ENCODE assay signal across 1 mouse cellular context in the genomic region with DNA sequence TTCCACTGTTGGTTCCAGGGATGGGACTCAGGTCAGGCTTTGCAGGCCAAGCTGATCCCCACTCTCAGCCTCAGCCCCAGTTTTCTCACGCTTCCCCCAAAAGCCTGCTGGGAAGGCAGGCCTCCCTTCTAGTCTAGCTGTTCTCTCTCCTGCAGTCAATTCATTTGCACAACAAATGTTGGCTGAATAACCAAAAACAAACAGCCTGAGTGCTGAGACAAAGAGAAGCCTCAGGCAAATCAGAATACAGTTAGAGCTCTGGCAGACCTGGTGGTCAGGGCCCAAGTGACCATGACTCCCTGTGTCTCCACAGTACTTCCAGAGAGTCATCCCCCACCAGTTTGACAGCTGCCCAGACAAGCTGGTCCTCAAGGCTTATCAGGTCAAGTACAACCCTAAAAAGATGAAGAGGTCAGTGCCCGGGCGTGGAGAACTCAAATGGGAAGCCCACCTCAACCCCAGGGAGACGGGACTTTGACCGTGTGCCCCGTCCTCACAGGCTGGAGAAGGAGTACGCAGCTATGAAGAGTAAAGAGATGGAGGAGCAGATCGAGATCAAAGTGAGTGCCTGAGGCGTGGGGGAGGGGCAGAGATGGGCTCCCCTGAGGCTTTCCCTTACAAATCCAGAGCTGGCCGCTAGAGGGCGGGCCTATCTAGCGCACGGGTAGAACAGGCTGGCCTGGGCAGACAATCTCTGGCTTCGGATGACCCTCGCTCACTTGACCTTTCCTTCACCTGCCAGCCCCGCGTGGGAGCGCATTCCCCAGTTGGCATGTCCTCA.
TF ChIP-seq lines count a peak whose summit lies in the region.

No protein-coding gene starts in this region.

TF ChIP-seq in ES-E14, 5 proteins besides CTCF, POLR2A, EP300 and RAD21 (continued from another document):
- no peak for TF ChIP-seq HCFC1 (IDR thresholded peaks at IDR 0.05; ENCODE audit: borderline replicate concordance, insufficient read depth, low read length)
- no peak for TF ChIP-seq MAFK (IDR thresholded peaks at IDR 0.05; ENCODE audit: insufficient read depth, low read depth, low read length)
- peak; percentile 32; the same call in 1 of the 2 replicates for TF ChIP-seq CHD2 (IDR thresholded peaks at IDR 0.05; ENCODE audit: low read depth, low read length)
